Mouse (Mus musculus): ENCODE results near the gene Slc30a1. TPM values are rescaled to one million over a fixed set of nuclear protein-coding genes. Genes with fewer than 3 reads are reported as not detected.

The Slc30a1 gene
- total RNA-seq, 4 experiments from 2014 or later = 32.2 to 42.0 (median 35.1) TPM

- DNase-seq (ENCODE audit: low spot score in 2 of 2) = no peak
Measured at GRCm38 (mm10) chr1:191932986-191933632, 26.5 kb downstream of the Slc30a1 start.

GRCm38 (mm10) chr1:191943638-191944037 is 37.1 kb downstream of the Slc30a1 start:
- no peak for DNase-seq (ENCODE audit: low spot score in 2 of 2)

GRCm38 (mm10) chr1:191945341-191945740 is 38.8 kb downstream of the Slc30a1 start:
- no peak for DNase-seq (ENCODE audit: low spot score in 2 of 2)

- DNase-seq (ENCODE audit: low spot score in 2 of 2) = no peak
Measured at GRCm38 (mm10) chr1:191945756-191946155, 39.2 kb downstream of the Slc30a1 start.

- no peak for DNase-seq (ENCODE audit: low spot score in 2 of 2)
Measured at GRCm38 (mm10) chr1:191946261-191946660, 39.7 kb downstream of the Slc30a1 start.

GRCm38 (mm10) chr1:191946835-191947234 is 40.3 kb downstream of the Slc30a1 start:
- DNase-seq (ENCODE audit: low spot score in 2 of 2) = no peak

GRCm38 (mm10) chr1:191947796-191948195 is 41.2 kb downstream of the Slc30a1 start:
- DNase-seq (ENCODE audit: low spot score in 2 of 2) = no peak

GRCm38 (mm10) chr1:191948600-191948999 is 42.0 kb downstream of the Slc30a1 start:
- DNase-seq (ENCODE audit: low spot score in 2 of 2) = no peak

- DNase-seq (ENCODE audit: low spot score in 2 of 2) = peak in 1 of 2 experiments; percentile 63
Measured at GRCm38 (mm10) chr1:191950611-191951010, 44.0 kb downstream of the Slc30a1 start.

GRCm38 (mm10) chr1:191952733-191953335 is 46.3 kb downstream of the Slc30a1 start:
- DNase-seq (ENCODE audit: low spot score in 2 of 2) = peak; percentile 34 to 90

- no peak for DNase-seq (ENCODE audit: low spot score in 2 of 2)
Measured at GRCm38 (mm10) chr1:191955101-191955500, 48.5 kb downstream of the Slc30a1 start.

- DNase-seq (ENCODE audit: low spot score in 2 of 2) = no peak
Measured at GRCm38 (mm10) chr1:191956261-191956660, 49.7 kb downstream of the Slc30a1 start.

- DNase-seq (ENCODE audit: low spot score in 2 of 2) = no peak
Measured at GRCm38 (mm10) chr1:191956871-191957270, 50.3 kb downstream of the Slc30a1 start.

GRCm38 (mm10) chr1:191957321-191957720 is 50.8 kb downstream of the Slc30a1 start:
- DNase-seq (ENCODE audit: low spot score in 2 of 2) = no peak

- DNase-seq (ENCODE audit: low spot score in 2 of 2) = no peak
Measured at GRCm38 (mm10) chr1:191960946-191961345, 54.4 kb downstream of the Slc30a1 start.

Other genes starting within 250 kb of the Slc30a1 start
- gene Lpgat1, start 188.9 kb upstream of the Slc30a1 start, total RNA-seq (2022) = 100 to 1,000 TPM; 184 to 194 (median 190) TPM
- 1 to 10 TPM; 1.1 to 2.2 (median 1.4) TPM for gene Nek2, start 85.3 kb upstream of the Slc30a1 start, total RNA-seq (2022)
- under 1 TPM; 0.09 to 0.42 (median 0.27) TPM for gene Rd3, start 70.6 kb downstream of the Slc30a1 start, total RNA-seq (2022)
- 1 to 10 TPM; 5.2 to 8.7 (median 6.4) TPM for gene Traf5, start 185.8 kb downstream of the Slc30a1 start, total RNA-seq (2022)
- gene Rcor3, start 231.3 kb downstream of the Slc30a1 start, total RNA-seq (2022) = 10 to 100 TPM; 33.0 to 37.9 (median 34.3) TPM